Mouse (Mus musculus): ENCODE measurements around the gene Sumo3.

DNA sequence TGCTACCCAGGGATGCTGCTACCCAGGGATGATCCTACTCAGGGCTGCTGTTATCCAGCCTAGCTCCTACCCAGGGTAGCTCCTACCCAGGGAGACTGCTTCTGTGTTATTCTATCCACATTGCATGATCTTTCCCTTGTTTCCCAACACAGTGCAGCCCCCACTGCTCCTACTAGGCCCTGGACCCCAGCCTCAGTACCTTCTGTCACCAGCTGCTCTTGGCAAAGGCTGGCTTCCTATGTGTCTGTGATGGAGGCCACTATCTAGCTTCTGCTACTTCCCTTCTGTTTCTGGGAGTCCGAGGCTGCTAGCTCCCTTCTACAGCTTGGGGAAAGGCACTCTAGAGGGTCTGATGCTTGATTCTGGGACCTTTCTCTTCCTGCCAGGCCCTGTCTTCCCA is 41.6 kb downstream of the Sumo3 start:
- TF ChIP-seq CTCF (conservative IDR thresholded peaks at IDR 0.05; ENCODE audit: low read length) (no peak), POU5F1 (IDR thresholded peaks at IDR 0.05; ENCODE audit: borderline replicate concordance, low read length) (no peak), NANOG (IDR thresholded peaks at IDR 0.05; ENCODE audit: borderline replicate concordance, low read length) (no peak)
